Mouse (Mus musculus) forebrain, embryonic 11.5 days (tissue): ENCODE results near the gene Nox4. TPM values are rescaled to one million over a fixed set of nuclear protein-coding genes. Genes with fewer than 3 reads are reported as not detected.

Source experiments
- ATAC-seq: fragments of 200-750 bp; cut with Nextera tagmentation; replicated peaks from 2 replicates; pipeline ENCODE4 v1.8.0; 2017; ENCODE audit warnings: moderate TSS enrichment; ENCODE audit not compliant: low FRiP score
- DNase-seq: peaks from one replicate; pipeline ENCODE4 v3.0.0-alpha.2; 2017; ENCODE audit warnings: low spot score
- H3K27ac ChIP-seq: fragments of 300-500 bp; sonication (generic); 2 replicates; pipeline ENCODE4 v1.5.1; 2014; ENCODE audit warnings: low read depth, low read length
- H3K27me3 ChIP-seq: fragments of 300-500 bp; sonication (generic); 2 replicates; pipeline ENCODE4 v1.6.1; 2014; ENCODE audit warnings: mild to moderate bottlenecking, low read length, mixed read lengths; ENCODE audit not compliant: control insufficient read depth, insufficient read depth
- H3K36me3 ChIP-seq: fragments of 300-500 bp; sonication (generic); 2 replicates; pipeline ENCODE4 v1.6.1; 2014; ENCODE audit warnings: mild to moderate bottlenecking, low read length, moderate library complexity, mixed read lengths; ENCODE audit not compliant: control insufficient read depth, insufficient read depth
- H3K4me1 ChIP-seq: fragments of 300-500 bp; sonication (generic); replicated peaks from 2 replicates; pipeline ENCODE4 v1.6.1; 2014; ENCODE audit warnings: low read length, mixed read lengths; ENCODE audit not compliant: control insufficient read depth, insufficient read depth
- H3K4me2 ChIP-seq: fragments of 300-500 bp; sonication (generic); 2 replicates; pipeline ENCODE4 v1.6.1; 2014; ENCODE audit warnings: low read depth, mild to moderate bottlenecking, low read length, moderate library complexity, mixed read lengths; ENCODE audit not compliant: severe bottlenecking
- H3K4me3 ChIP-seq: fragments of 300-500 bp; sonication (generic); 2 replicates; pipeline ENCODE4 v1.5.1; 2014; ENCODE audit warnings: low read depth, low read length
- H3K9ac ChIP-seq: fragments of 300-500 bp; sonication (generic); 2 replicates; pipeline ENCODE4 v1.6.1; 2014; ENCODE audit warnings: low read length
- H3K9me3 ChIP-seq: fragments of 300-500 bp; sonication (generic); 2 replicates; pipeline ENCODE4 v1.6.1; 2016; ENCODE audit warnings: low read length, mixed read lengths; ENCODE audit not compliant: control insufficient read depth
- WGBS: fragments of 180-500 bp; shearing (Covaris S2); extraction: QIAGEN DNeasy Blood & Tissue Kit; methylation state at CpG from one replicate; pipeline ENCODE4 v1.1.7; 2014; 5-methylcytosine and 5-hydroxymethylcytosine counted together
- polyA plus RNA-seq: library from polyadenylated mRNA; unstranded; fragments of >200 nt; fragmentation: Nextera tagmentation; extraction: Ambion mirVana; gene quantifications from 2 replicates; pipeline ENCODE4 v1.2.1, GENCODE M21; 2014

Gene Nox4
- 3.2 and 3.4 TPM in 2 replicates for polyA plus RNA-seq

DNA sequence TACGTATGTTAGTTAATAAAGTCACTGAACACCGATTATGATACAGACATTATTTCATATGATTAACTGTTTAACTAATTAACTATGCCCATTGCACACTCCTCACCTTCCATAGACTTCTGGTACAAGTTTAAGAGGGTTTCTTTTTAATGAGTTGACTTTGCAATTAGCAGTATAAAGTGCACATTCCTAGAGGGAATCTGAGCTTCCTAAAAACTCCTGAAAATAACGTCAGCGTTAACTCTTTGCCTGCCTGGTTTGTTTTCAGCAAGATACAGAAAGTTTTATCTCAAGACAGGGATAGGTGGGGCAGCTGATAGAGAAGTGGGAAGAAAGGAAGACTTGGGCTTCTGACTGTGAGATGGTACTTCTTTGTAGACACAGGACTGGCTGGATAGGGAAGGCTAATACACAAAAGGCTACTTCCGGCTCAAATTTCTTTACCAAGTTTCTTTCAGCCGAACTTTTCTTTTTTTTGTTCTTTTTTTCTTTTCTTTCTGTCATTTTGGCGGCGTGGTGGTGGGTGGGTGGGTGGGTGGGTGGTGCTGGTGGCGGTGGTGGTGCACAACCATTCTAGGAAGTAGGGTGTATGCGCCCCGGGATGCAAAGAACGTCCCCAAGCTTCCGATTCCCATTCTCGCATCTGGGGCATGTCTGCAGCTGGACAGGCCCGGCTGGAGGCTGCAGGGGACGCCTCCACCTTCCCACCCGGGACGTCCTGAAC is at the start of gene Nox4:
Gene Nox4, plus strand, starts transcription at position 241 of the 724 bp plus-strand sequence.
- Histone ChIP-seq H3K4me1 (no peaks in the 10 kb centered on the region), H3K4me2 (peak within 1 kb of the TSS; percentile 66), H3K27me3 (no peaks in the 10 kb centered on the region), H3K4me3 (peak within 1 kb of the TSS; percentile 64), H3K27ac (0 out of 2 replicates have a peak within 1 kb of the TSS, but pooled peaks have one; percentile 41), H3K36me3 (no peaks in the 10 kb centered on the region), H3K9me3 (no peaks in the 10 kb centered on the region), H3K9ac (peak within 1 kb of the TSS; percentile 85)
- ATAC-seq (peak; percentile 53), DNase-seq (no peak)
- WGBS, result 10% methylated on average over 18 of the region's 18 CpGs

DNA sequence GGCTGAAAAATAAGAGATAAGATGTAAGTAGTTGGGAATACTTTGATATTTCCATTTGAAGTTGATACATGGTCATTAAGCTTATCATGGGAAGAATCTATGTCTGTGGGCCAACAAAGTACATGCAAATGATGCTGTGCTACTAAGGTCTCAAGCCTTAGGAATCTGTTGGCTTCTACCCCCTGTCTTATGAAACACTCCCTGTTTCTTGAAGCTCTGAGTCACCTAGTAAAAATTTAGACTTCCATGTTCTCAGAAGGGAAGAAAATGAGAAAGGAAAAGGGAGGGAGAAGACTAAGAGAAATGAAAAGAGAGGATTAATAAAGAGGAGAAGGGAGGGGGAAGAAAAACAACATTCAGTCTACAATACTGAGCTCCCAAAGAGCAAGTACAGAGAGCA is 41.1 kb upstream of the Nox4 start:
- H3K27me3 ChIP-seq, result no peaks in the 10 kb centered on the region
- no peak overlapping the region for H3K27ac ChIP-seq
- no peaks in the 10 kb centered on the region for H3K36me3 ChIP-seq
- H3K4me2 ChIP-seq, result no peak overlapping the region
- no peak overlapping the region for H3K4me3 ChIP-seq
- no peak for DNase-seq
- H3K9ac ChIP-seq, result no peak overlapping the region
- no peaks in the 10 kb centered on the region for H3K9me3 ChIP-seq
- ATAC-seq, result no peak
- H3K4me1 ChIP-seq, result no peaks in the 10 kb centered on the region

DNA sequence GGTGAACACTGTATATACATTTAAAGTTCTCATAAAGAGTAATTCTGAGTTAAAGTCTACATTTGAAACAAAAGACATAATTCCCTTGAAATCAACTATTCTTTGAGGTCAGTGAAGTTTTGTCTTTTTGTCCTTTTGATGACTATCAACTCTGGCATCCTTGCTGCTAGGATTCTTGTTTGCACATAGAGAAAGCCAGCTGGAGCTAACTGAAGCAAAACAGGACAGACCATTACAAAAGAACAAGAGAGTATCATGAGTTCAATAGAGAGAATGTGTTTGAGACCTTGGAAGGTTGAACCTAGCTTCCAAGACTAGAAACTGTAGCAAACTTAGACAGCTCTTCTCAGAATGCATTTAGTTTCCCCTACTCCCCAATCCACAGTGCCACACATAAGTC is 24.2 kb upstream of the Nox4 start:
- Histone ChIP-seq H3K4me1 (no peaks in the 10 kb centered on the region), H3K27me3 (no peaks in the 10 kb centered on the region), H3K4me3 (no peak overlapping the region), H3K27ac (no peak overlapping the region), H3K4me2 (no peak overlapping the region), H3K36me3 (no peaks in the 10 kb centered on the region), H3K9ac (no peak overlapping the region), H3K9me3 (no peaks in the 10 kb centered on the region)
- no peak for ATAC-seq
- DNase-seq, result no peak

DNA sequence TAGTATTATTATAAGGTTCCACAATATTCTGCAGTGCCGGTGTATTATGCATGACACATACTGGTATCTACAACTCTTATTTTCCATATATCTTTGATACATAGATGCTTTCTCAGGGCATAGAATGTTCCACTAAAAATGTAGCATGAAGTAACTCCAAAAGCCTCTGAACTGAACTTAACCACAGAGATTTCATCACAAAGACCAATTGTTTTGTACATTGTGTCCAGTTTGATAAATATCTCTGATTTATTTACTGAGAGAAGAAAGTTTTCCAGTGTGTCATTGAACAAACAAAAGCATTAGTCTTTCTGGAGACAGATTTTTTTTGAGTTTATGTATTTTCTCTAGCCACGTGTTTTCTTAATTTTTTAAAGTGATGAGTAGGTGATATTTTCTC is 23.1 kb upstream of the Nox4 start:
- 89% methylated on average over 2 of the region's 2 CpGs for WGBS

DNA sequence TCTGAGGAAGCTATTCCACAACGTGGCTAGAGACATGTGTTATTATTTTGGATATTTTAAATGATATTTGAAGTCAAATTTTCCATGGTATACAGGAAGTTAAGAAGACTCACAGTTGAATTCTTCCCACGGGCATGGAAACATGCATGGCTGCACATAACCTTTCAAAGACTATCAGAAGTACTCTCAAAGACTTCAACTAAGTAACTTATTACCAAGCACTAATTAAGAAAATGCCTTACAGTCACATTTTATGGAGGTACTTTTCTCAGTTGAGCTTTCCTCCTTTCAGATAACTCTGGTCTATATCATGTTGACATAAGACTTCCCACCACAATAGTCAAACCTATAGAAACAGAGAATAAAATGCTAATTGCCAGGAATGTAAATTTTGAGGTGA is 20.3 kb upstream of the Nox4 start:
- WGBS, result 58% methylated on average over 2 of the region's 2 CpGs
- Histone ChIP-seq H3K9me3 (no peaks in the 10 kb centered on the region), H3K9ac (no peak overlapping the region), H3K4me2 (no peak overlapping the region), H3K27me3 (no peaks in the 10 kb centered on the region), H3K4me1 (no peaks in the 10 kb centered on the region), H3K27ac (no peak overlapping the region), H3K4me3 (no peak overlapping the region), H3K36me3 (no peaks in the 10 kb centered on the region)
- ATAC-seq (no peak), DNase-seq (no peak)

More for the DNA sequence above, 23.1 kb upstream of the Nox4 start:
- Histone ChIP-seq H3K9me3 (no peaks in the 10 kb centered on the region), H3K27me3 (no peaks in the 10 kb centered on the region), H3K9ac (no peak overlapping the region), H3K36me3 (no peaks in the 10 kb centered on the region), H3K4me2 (no peak overlapping the region), H3K4me1 (no peaks in the 10 kb centered on the region), H3K27ac (no peak overlapping the region), H3K4me3 (no peak overlapping the region)
- DNase-seq, result no peak
- ATAC-seq, result no peak

DNA sequence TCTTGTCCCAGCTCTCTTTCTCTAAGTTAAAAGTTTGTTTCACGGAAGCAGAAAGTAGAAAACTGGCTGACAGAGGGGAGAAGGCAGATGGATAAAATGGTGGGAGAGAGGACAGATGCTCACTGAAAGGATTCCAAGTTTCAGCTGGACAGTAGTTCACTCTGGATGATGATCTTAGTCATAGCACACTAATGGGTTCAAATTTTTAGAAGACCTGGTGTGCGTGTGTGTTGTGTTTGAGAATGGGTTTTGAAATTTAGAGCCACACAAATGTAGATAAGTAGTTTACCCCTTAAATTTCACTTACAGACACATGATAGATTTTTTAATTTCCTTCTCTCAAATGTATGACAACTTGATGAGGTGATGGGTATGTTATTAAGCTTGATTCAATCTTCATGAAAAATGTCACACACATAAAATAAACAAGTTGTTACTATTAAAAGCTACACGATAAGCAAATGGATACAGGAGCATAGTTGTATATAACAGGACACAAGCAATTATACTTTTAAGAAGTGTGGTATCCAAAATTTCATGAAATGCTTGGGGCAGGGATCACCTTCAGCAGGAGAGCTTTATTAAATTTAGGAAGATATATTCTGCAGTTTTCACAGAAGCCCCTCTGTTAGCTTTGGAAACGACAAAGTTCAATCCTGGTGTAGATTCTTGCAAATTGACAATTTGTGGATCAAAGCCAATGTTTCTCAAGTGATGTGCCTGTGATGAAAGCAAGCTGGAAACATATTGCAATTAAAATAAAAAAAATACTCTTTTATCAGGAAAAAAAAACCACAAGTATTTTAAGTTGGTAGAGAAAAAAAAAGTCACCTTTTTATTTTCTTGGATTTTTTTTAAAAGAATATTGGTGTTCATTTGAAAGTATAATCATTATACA is 18.6 kb upstream of the Nox4 start:
- Histone ChIP-seq H3K4me3 (no peak overlapping the region), H3K9ac (no peak overlapping the region), H3K27ac (no peak overlapping the region), H3K36me3 (no peaks in the 10 kb centered on the region), H3K4me1 (no peaks in the 10 kb centered on the region), H3K27me3 (no peaks in the 10 kb centered on the region), H3K4me2 (no peak overlapping the region), H3K9me3 (no peaks in the 10 kb centered on the region)
- 91% methylated on average over 4 of the region's 4 CpGs for WGBS
- DNase-seq (no peak), ATAC-seq (no peak)

DNA sequence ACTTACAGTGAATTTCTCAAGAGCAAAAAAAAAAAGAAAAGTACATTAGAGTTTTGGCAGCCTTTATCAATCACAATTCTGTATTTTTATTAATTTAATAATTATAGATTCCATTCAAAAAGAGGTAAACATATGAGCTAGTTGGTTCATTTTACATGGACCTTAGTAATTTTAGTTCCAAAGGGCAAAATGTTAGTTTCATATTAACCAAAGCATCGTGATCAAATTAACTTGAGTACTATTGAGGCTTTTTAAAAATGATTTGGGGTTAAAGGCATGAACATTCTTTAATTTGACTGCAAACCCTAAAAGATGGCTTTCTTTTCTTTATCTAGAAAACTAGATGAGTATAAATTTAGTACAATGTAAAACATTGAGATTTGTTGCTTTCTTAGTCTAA is 16.4 kb upstream of the Nox4 start:
- Histone ChIP-seq H3K27ac (no peak overlapping the region), H3K4me2 (no peak overlapping the region), H3K4me1 (no peaks in the 10 kb centered on the region), H3K4me3 (no peak overlapping the region), H3K9me3 (no peaks in the 10 kb centered on the region), H3K27me3 (no peaks in the 10 kb centered on the region), H3K36me3 (no peaks in the 10 kb centered on the region), H3K9ac (no peak overlapping the region)
- WGBS, result 89% methylated on average over 1 of the region's 1 CpGs
- DNase-seq (no peak), ATAC-seq (no peak)

DNA sequence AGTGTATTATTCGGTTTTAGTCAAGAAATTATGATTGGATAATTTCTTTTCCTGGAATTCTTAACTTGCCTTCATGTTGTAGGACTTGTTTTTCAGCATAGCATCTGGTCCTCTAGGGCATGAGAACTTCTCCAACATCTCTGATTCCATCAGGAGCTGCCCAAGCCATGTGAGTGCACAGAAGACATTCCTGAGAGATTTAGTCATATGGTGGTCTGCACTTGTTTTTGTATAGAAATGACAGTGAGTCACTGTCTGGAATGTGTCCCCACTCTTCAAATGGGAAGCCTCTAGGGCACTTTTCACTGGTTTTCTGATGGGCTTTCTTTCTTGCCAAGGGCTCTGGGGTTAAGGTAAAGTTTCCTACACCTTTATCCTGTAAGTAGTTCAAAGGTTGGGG is 4.8 kb upstream of the Nox4 start:
- H3K4me1 ChIP-seq, result no peaks in the 10 kb centered on the region
- ATAC-seq, result no peak
- no peak overlapping the region for H3K27ac ChIP-seq
- H3K9me3 ChIP-seq, result no peaks in the 10 kb centered on the region
- no peak overlapping the region for H3K9ac ChIP-seq
- no peak for DNase-seq
- no peaks in the 10 kb centered on the region for H3K36me3 ChIP-seq
- WGBS, result 77% methylated on average over 1 of the region's 1 CpGs
- no peak overlapping the region for H3K4me3 ChIP-seq
- no peaks in the 10 kb centered on the region for H3K27me3 ChIP-seq
- no peak overlapping the region for H3K4me2 ChIP-seq
